Mouse (Mus musculus) limb, embryonic 14.5 days (tissue): ENCODE measurements around the gene Mef2d. TPM values are rescaled to one million over a fixed set of nuclear protein-coding genes. Genes with fewer than 3 reads are reported as not detected.

Experiments used
- ATAC-seq: fragments of 200-750 bp; cut with Nextera tagmentation; 2 replicates; pipeline ENCODE4 v1.8.0; 2017; ENCODE audit warnings: low read depth, moderate number of reproducible peaks, moderate TSS enrichment; ENCODE audit not compliant: low FRiP score
- DNase-seq: peaks from one replicate; pipeline ENCODE4 v3.0.0-alpha.2; 2015; ENCODE audit warnings: low spot score
- H3K27ac ChIP-seq: fragments of 300-500 bp; sonication (generic); replicated peaks from 2 replicates; pipeline ENCODE4 v1.5.1; 2014; ENCODE audit warnings: low read depth, mild to moderate bottlenecking, low read length, moderate library complexity, mixed read lengths
- H3K27me3 ChIP-seq: fragments of 300-500 bp; sonication (generic); 2 replicates; pipeline ENCODE4 v1.6.1; 2014; ENCODE audit warnings: low read length, mixed read lengths; ENCODE audit not compliant: control insufficient read depth, insufficient read depth
- H3K36me3 ChIP-seq: fragments of 300-500 bp; sonication (generic); 2 replicates; pipeline ENCODE4 v1.6.1; 2014; ENCODE audit warnings: mild to moderate bottlenecking, low read length, moderate library complexity, mixed read lengths; ENCODE audit not compliant: control insufficient read depth, insufficient read depth
- H3K4me1 ChIP-seq: fragments of 300-500 bp; sonication (generic); 2 replicates; pipeline ENCODE4 v1.6.1; 2014; ENCODE audit warnings: antibody characterized with exemption, low read length, mixed read lengths; ENCODE audit not compliant: control insufficient read depth, insufficient read depth
- H3K4me2 ChIP-seq: fragments of 300-500 bp; sonication (generic); replicated peaks from 2 replicates; pipeline ENCODE4 v1.6.1; 2014; ENCODE audit warnings: low read depth, mild to moderate bottlenecking, low read length, moderate library complexity; ENCODE audit not compliant: severe bottlenecking
- H3K4me3 ChIP-seq: fragments of 300-500 bp; sonication (generic); replicated peaks from 2 replicates; pipeline ENCODE4 v1.5.1; 2014; ENCODE audit warnings: low read length
- H3K9ac ChIP-seq: fragments of 300-500 bp; sonication (generic); 2 replicates; pipeline ENCODE4 v1.6.1; 2014; ENCODE audit warnings: mild to moderate bottlenecking, low read depth, low read length, moderate library complexity; ENCODE audit not compliant: severe bottlenecking
- H3K9me3 ChIP-seq: fragments of 300-500 bp; sonication (generic); 2 replicates; pipeline ENCODE4 v1.6.1; 2016; ENCODE audit warnings: low read length; ENCODE audit not compliant: control insufficient read depth
- POLR2A ChIP-seq: fragments of 200-500 bp; IDR thresholded peaks from 2 replicates; pipeline ENCODE4 v1.8.0; 2012; ENCODE audit warnings: inconsistent platforms, mild to moderate bottlenecking, moderate library complexity, borderline replicate concordance; ENCODE audit not compliant: insufficient read depth, insufficient read length; ENCODE audit errors: extremely low read depth
- WGBS: fragments of 180-500 bp; shearing (Covaris S2); extraction: QIAGEN DNeasy Blood & Tissue Kit; methylation state at CpG from one replicate; pipeline ENCODE4 v1.1.7; 2014; 5-methylcytosine and 5-hydroxymethylcytosine counted together
- polyA plus RNA-seq, 2 experiments: library from polyadenylated mRNA; depleted of rRNA in 1 of 2; stranded (reverse) in 1 of 2; unstranded in 1 of 2; fragments of >200 nt; fragmentation: Nextera tagmentation in 1 of 2; extraction: Ambion mirVana in 1 of 2; gene quantifications; 2 replicates each; pipeline versions ENCODE4 v1.2.1 to v1.2.3; 2012 to 2014

Mef2d gene
- polyA plus RNA-seq, 2 experiments: 29.6 to 58.7 TPM

DNA sequence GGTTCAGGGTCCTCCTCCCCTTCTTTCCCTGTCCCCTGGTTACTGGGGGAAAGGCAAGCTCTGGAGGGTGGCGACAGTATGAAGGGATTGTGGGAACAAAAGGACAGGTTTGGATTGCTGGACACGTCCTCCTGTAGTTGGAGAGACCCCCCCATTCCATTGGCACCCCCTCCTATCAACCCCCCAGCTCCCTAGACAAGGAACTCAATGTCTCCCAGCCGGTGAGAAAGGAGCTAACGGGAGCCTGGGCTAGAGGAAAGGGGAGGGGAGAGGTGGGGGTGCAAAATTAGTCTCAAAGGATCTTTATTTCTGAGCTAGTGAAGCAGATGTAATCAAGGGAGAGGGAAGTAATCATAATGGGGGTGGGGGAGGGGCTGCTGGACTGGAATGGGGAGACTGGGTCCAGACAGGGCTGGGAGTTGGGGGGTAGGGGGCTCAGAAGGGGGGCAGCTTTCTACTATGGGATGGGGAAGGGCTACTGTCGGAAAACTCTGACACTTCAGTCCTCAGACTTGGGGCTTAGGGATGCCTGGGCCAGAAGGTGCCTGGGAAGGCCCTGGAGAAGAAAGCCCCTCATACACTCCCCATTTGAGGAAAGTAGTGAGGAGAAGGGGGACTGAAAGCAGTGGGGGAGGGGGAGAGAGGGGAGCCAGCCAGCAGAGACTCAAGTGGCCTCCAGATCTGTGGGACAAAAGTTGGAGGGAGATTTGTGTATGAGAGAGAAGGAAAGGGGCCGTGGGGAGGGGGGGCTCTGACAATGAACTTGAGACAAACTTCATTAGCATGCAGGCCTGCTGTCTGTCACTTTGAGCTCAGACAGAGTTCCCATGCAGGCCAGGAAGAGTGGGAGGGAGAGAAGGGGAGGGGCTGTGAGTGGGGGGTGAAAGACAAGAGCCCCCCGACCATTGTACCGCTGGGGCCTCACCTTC is 63.7 kb downstream of the Mef2d start:
- no peaks in the 10 kb centered on the region for H3K9me3 ChIP-seq
- peaks cover 99% of the 10 kb centered on the region for H3K27me3 ChIP-seq
- ATAC-seq: no peak
- TF ChIP-seq POLR2A: no peak
- H3K36me3 ChIP-seq: no peaks in the 10 kb centered on the region
- H3K4me1 ChIP-seq: no peaks in the 10 kb centered on the region
- no peak overlapping the region for H3K4me2 ChIP-seq
- no peak overlapping the region for H3K27ac ChIP-seq
- DNase-seq: no peak
- H3K9ac ChIP-seq: no peak overlapping the region
- WGBS: under 1% methylated on average over 8 of the region's 8 CpGs
- no peak overlapping the region for H3K4me3 ChIP-seq

DNA sequence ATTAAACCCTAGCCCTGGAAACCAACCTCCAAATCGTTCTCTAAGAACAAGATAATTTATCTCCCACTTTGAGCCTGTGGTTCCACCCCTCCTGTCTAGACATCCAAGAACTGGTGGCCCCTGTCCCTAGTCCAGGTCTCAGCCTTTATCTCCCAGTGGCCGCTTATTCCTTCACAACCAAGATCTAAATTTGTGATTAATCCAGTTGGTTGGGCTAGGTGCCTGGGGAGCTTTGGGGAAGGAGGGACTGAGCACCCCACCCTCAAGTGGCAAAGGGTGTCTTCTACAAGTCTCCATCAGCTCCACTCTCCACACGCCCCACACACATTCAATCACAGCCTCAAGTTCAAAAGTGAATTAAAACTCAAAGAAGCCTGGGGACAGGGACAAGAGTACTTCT is 64.3 kb downstream of the Mef2d start:
- ATAC-seq: no peak
- Histone ChIP-seq H3K27me3 (peaks cover 97% of the 10 kb centered on the region), H3K36me3 (no peaks in the 10 kb centered on the region), H3K9me3 (no peaks in the 10 kb centered on the region), H3K4me1 (no peaks in the 10 kb centered on the region), H3K9ac (no peak overlapping the region), H3K4me2 (no peak overlapping the region), H3K4me3 (no peak overlapping the region), H3K27ac (no peak overlapping the region)
- WGBS: 4% methylated on average over 3 of the region's 3 CpGs
- DNase-seq: no peak
- no peak for TF ChIP-seq POLR2A

DNA sequence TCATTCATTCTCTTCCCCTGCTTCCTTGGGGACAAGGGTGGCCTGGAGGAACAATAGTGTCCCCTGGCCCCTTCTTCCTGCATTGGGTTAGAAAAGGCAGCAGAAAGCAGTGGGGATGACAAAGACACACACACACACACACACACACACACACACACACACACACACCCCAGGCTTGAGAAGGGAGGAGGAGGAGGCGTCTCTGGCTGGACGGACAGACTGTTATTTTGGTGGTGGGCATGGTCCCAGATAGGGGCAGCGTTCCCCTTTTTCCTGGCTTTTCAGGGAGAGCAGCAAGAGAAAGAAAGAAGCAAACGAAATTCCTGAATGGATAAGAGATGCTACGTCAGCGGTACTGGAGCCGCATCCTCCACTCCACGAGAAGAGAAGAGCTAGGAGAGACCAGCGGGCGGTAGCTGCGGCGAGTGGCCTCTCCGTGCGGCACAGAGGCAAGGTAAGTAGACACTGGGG is 64.8 kb downstream of the Mef2d start:
- under 1% methylated on average over 11 of the region's 14 CpGs for WGBS
- no peak overlapping the region for H3K27ac ChIP-seq
- H3K36me3 ChIP-seq: no peaks in the 10 kb centered on the region
- no peak overlapping the region for H3K4me3 ChIP-seq
- H3K27me3 ChIP-seq: peaks cover 97% of the 10 kb centered on the region
- no peak for TF ChIP-seq POLR2A
- H3K9me3 ChIP-seq: no peaks in the 10 kb centered on the region
- no peak overlapping the region for H3K9ac ChIP-seq
- DNase-seq: no peak
- no peak overlapping the region for H3K4me2 ChIP-seq
- H3K4me1 ChIP-seq: no peaks in the 10 kb centered on the region
- ATAC-seq: no peak

DNA sequence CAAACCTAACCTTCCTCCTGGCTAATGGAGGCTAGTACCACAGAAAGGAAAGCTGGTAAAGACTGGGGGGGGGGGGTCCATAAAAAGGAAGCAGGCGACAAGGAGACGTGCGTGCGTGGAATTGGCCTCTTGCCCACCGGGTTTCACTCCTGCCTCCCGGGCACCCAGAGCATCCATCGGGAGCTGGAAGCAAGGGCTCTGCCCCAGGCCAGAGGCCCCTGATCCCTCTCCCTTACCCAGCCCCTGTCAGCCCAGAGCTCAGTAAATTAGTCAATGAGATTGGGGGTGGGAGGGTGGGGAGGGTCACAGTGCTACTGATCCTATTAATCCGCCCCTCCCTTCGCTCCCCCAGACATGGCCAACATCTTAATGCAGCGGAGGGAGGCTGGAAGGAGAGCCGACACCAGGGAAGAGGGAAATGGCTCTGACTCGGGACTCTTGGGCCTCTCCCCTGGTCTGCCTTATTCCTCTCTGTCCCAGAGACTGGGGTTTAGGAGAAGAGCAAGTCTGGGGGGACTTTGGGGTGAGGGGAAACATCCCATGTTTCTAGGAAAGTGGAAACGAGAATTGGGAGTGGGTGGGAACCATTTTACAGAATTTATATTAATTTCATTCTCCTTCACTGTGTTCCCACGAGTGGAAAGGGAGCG is 65.4 kb downstream of the Mef2d start:
- Histone ChIP-seq H3K27ac (no peak overlapping the region), H3K9me3 (no peaks in the 10 kb centered on the region), H3K36me3 (no peaks in the 10 kb centered on the region), H3K4me2 (no peak overlapping the region), H3K4me3 (no peak overlapping the region), H3K9ac (no peak overlapping the region), H3K4me1 (no peaks in the 10 kb centered on the region), H3K27me3 (peaks cover 97% of the 10 kb centered on the region)
- TF ChIP-seq POLR2A: no peak
- no peak for ATAC-seq
- DNase-seq: no peak
- WGBS: 2% methylated on average over 15 of the region's 15 CpGs

DNA sequence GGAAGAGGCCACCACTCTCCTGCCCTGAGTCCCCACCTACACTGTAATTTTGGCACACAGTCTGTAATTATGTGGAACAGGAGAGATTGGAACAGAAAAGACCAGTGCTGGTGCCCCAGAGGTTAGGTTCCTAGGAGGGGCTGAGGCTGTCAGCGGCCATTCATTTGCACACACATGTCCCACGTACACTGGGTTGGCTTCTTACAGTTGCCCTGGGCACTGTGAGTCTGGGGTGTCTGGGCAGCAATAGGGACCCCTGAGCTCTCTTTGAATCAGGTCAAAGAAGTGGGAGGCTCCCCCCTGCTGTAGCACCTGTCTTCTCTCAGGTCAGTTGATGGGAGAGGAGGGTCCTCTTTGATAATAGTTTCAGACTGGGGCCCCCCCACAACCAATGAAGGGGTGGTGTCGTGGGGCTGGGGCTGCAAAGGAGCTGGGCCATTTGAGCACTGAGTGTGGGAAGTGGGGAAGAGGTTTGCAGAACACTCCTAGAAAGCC is 66.1 kb downstream of the Mef2d start:
- Histone ChIP-seq H3K9ac (no peak overlapping the region), H3K4me3 (no peak overlapping the region), H3K4me2 (no peak overlapping the region), H3K4me1 (no peaks in the 10 kb centered on the region), H3K9me3 (no peaks in the 10 kb centered on the region), H3K36me3 (no peaks in the 10 kb centered on the region), H3K27ac (no peak overlapping the region), H3K27me3 (peaks cover 98% of the 10 kb centered on the region)
- DNase-seq (no peak), ATAC-seq (no peak)
- no peak for TF ChIP-seq POLR2A
- 8% methylated on average over 3 of the region's 3 CpGs for WGBS
